Mouse (Mus musculus) WW6 (cell line): ENCODE results near the gene Mycbp2.
A peak's percentile ranks its signal among the peaks of the same experiment; 100 is the strongest.

Source experiments
- DNase-seq: peaks from one replicate; pipeline ENCODE4 v3.0.0-alpha.2; 2013; ENCODE audit warnings: low read depth, low spot score

Mycbp2 gene

GRCm38 (mm10) chr14:103346729-103347505, at the start of gene Mycbp2:
Gene Mycbp2, minus strand, starts transcription at chr14:103346814.
- peak; percentile 92 for DNase-seq

- DNase-seq, result no peak
Observed at GRCm38 (mm10) chr14:103392391-103392790, 45.8 kb upstream of the Mycbp2 start.

- DNase-seq, result no peak
Observed at GRCm38 (mm10) chr14:103387431-103387830, 40.8 kb upstream of the Mycbp2 start.

GRCm38 (mm10) chr14:103386871-103387270, 40.3 kb upstream of the Mycbp2 start:
- no peak for DNase-seq

- no peak for DNase-seq
Observed at GRCm38 (mm10) chr14:103385084-103385610, 38.5 kb upstream of the Mycbp2 start.

GRCm38 (mm10) chr14:103378703-103379102, 32.1 kb upstream of the Mycbp2 start:
- no peak for DNase-seq

- no peak for DNase-seq
Observed at GRCm38 (mm10) chr14:103376765-103377164, 30.2 kb upstream of the Mycbp2 start.

GRCm38 (mm10) chr14:103375523-103375922, 28.9 kb upstream of the Mycbp2 start:
- no peak for DNase-seq

GRCm38 (mm10) chr14:103363199-103363598, 16.6 kb upstream of the Mycbp2 start:
- no peak for DNase-seq

- DNase-seq, result no peak
Observed at GRCm38 (mm10) chr14:103356066-103356465, 9.5 kb upstream of the Mycbp2 start.

- no peak for DNase-seq
Observed at GRCm38 (mm10) chr14:103354396-103355352, 8.1 kb upstream of the Mycbp2 start.

- no peak for DNase-seq
Observed at GRCm38 (mm10) chr14:103345858-103346728, 521 bp downstream of the Mycbp2 start.

GRCm38 (mm10) chr14:103345486-103345857, 1.1 kb downstream of the Mycbp2 start:
- no peak for DNase-seq

- DNase-seq, result no peak
Observed at GRCm38 (mm10) chr14:103345011-103345410, 1.6 kb downstream of the Mycbp2 start.

- DNase-seq, result no peak
Observed at GRCm38 (mm10) chr14:103343791-103344190, 2.8 kb downstream of the Mycbp2 start.

GRCm38 (mm10) chr14:103341385-103342294, 5.0 kb downstream of the Mycbp2 start:
- DNase-seq, result no peak

- no peak for DNase-seq
Observed at GRCm38 (mm10) chr14:103312926-103313325, 33.7 kb downstream of the Mycbp2 start.

- no peak for DNase-seq
Observed at GRCm38 (mm10) chr14:103296227-103296626, 50.4 kb downstream of the Mycbp2 start.

GRCm38 (mm10) chr14:103286650-103287049, 60.0 kb downstream of the Mycbp2 start:
- DNase-seq, result no peak

GRCm38 (mm10) chr14:103276667-103277066, 69.9 kb downstream of the Mycbp2 start:
- DNase-seq, result no peak
